Mouse (Mus musculus) embryonic stem cell, embryonic (primary cell): Measurements from ENCODE around the gene Pdlim7.

Experiments used
- CTCF ChIA-PET, 4 experiments: fragments of 300-600 bp in 2 of 4; fragments of 350-600 bp in 2 of 4; sonication (Branson Sonifier 250); formaldehyde crosslinking; loops; one replicate each; lab custom pipeline; 2022; ENCODE audit warnings: inconsistent platforms in 2 of 4; lab: Charles Lee
- POLR2A ChIA-PET, 4 experiments: fragments of 300-600 bp in 2 of 4; fragments of 350-600 bp in 2 of 4; sonication (Branson Sonifier 250); formaldehyde crosslinking; loops; one replicate each; lab custom pipeline; 2022; ENCODE audit warnings: antibody characterized with exemption in 4 of 4, inconsistent platforms in 1 of 4; lab: Charles Lee

Pdlim7 gene

DNA sequence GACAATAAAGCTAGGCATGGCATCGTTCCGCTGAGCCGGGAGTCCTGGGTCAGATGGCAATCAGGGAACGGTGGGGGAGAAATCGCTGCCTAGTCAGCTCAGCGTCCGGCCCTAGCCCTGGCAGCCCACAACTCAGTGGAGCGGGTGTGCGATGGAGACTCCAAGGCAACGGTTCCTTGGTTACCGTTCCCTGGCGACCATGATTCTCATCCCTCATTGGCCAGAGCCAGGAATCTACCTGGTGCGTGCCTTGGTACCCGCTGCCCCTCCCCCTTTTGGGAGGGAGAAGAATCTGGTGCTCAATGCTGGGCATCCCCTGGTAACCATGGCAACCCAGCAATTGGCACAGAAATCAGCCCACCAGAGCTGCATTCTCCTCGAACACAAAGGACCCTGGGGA, 29.9 kb downstream of the Pdlim7 start:
- POLR2A ChIA-PET, result interaction anchor here in 2 of 4 experiments (0.7 to 1.5 kb wide), 6 partner anchors 38 to 726 kb away, joined by 3 to 4 read pairs (median 4); no protein-coding TSS in a partner anchor
- CTCF ChIA-PET, result interaction anchor here (0.5 to 1.3 kb wide), 7 partner anchors 11 to 683 kb away, joined by 3 to 11 read pairs (median 4); partner anchors contain the start of gene Ddx41 (in 1 of the 4)

DNA sequence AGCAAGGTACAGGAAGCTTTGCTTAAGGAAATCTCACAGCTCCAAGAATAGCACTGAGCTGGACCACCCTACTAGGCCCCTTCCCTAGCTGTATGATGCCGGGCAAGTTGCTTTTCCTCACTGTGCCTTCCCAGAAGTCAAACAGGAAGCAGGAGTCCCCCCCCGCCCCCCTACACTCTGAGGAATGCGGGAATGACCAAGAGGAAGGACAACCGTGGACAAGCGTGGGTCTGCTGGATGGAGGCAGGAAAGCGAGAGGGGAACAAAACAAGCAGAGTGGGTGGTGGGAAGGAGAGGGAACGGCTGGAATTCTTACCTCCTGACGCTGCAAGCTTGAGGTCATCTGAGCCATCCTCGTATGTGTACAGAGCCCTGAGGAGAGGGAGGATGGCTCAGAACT, 30.4 kb downstream of the Pdlim7 start:
- CTCF ChIA-PET, result interaction anchor here in 3 of 4 experiments (0.5 to 1.6 kb wide), 7 partner anchors 10 to 684 kb away, joined by 3 to 11 read pairs (median 4); no protein-coding TSS in a partner anchor
- POLR2A ChIA-PET, result interaction anchor here in 2 of 4 experiments (0.7 to 1.5 kb wide), 6 partner anchors 38 to 727 kb away, joined by 3 to 4 read pairs (median 4); no protein-coding TSS in a partner anchor

GRCm38 (mm10) chr13:55482542-55482941, 30.9 kb downstream of the Pdlim7 start:
- CTCF ChIA-PET, result interaction anchor here in 2 of 4 experiments (0.8 to 1.6 kb wide), 4 partner anchors 10 to 62 kb away, joined by 3 to 7 read pairs (median 4); no protein-coding TSS in a partner anchor
- POLR2A ChIA-PET, result interaction anchor here in 1 of 4 experiments (1.2 to 1.5 kb wide), 4 partner anchors 39 to 75 kb away, joined by 3 to 4 read pairs (median 4); no protein-coding TSS in a partner anchor

DNA sequence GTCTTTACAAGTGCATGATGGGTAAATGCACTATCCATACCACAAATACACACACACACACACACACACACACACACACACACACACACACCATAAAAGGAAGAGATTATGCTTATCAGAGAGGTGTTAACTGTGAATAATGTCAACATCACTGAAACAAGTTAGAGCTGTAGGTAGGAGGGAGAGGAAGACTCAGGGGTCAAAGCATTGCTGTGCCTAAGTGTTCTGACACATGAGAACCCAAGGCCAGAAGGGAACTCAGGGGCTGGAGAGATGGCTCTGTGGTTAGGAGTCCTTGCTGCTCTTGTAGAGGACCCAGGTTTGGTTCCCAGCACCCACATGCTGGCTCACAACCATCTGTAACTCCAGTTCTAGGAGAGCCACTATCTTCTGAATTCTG, 33.5 kb downstream of the Pdlim7 start:
- ChIA-PET CTCF (interaction anchor here in 2 of 4 experiments (0.6 to 0.8 kb wide), 2 partner anchors 57 to 63 kb away, joined by 3 to 11 read pairs; partner anchors contain the start of gene Ddx41 (in 1 of the 2)), POLR2A (interaction anchor here in 1 of 4 experiments (0.9 kb wide), 2 partner anchors 37 to 116 kb away, joined by 3 to 5 read pairs; no protein-coding TSS in a partner anchor)

- CTCF ChIA-PET, result interaction anchor here (0.6 to 1.7 kb wide), 8 partner anchors 10 to 1189 kb away, joined by 3 to 10 read pairs (median 3); partner anchors contain the start of gene Ddx41 (in 1 of the 4)
- POLR2A ChIA-PET, result interaction anchor here in 2 of 4 experiments (0.5 to 1.3 kb wide), 9 partner anchors 9 to 296 kb away, joined by 3 to 6 read pairs (median 3); partner anchors contain the start of gene Prr7 (in 1 of the 2)
Observed at GRCm38 (mm10) chr13:55479008-55479407, 34.5 kb downstream of the Pdlim7 start.

- ChIA-PET POLR2A (interaction anchor here in 2 of 4 experiments (0.8 to 1.3 kb wide), 2 partner anchors 13 to 14 kb away, joined by 3 read pairs; partner anchors contain the start of gene Prr7 (in 1 of the 2)), CTCF (interaction anchor here in 3 of 4 experiments (0.7 to 1.7 kb wide), 3 partner anchors 11 to 60 kb away, joined by 3 to 9 read pairs (median 4); no protein-coding TSS in a partner anchor)
Observed at GRCm38 (mm10) chr13:55478036-55478435, 35.4 kb downstream of the Pdlim7 start.

DNA sequence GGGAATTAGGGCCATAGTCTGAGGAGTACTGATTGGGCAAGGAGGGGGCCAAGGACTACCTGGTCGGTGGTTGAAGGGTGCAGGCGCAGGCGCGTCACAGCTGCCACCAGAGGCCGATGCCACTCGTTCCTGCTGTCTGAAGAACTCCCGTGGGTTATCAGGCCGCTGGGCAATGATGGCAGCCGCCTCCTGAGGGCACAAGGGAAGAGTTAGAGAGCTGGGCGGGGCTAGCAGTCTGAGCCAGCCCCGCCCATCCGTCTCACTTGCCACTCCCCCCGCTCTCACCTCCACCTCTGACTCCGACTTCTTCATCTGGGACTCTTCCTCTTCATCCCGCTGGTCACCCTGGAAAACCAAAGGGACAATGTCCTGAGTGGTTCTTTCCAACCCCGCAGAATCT, 36.0 kb downstream of the Pdlim7 start:
- POLR2A ChIA-PET, result interaction anchor here in 1 of 4 experiments (0.8 kb wide), 1 partner anchor 12 kb away, joined by 3 read pairs; no protein-coding TSS in a partner anchor
- CTCF ChIA-PET, result interaction anchor here in 2 of 4 experiments (1.0 to 1.7 kb wide), 3 partner anchors 12 to 60 kb away, joined by 3 to 4 read pairs (median 3); no protein-coding TSS in a partner anchor

DNA sequence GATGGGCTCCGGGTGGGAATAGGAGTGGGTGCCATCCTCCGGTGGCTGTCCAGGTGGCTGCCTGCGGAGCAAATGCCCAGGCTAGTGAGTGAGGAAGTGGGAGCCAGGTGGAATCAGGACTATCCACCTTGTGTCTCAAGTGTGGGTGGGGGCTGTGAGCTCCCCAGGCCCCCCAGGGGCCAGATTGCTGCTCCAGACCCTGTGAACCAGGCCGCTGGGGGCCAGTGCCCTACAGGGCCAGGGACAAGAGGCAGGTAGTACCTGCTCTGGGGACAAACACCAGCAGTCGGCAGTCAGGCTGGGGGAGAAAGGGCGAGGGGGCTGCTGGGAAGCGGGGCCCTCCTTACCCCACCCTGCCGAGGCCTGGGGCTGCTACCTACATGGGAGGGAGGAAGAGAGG, 37.2 kb downstream of the Pdlim7 start:
- POLR2A ChIA-PET, result no interaction called here
- CTCF ChIA-PET, result interaction anchor here in 1 of 4 experiments (0.6 kb wide), 1 partner anchor 679 kb away, joined by 3 read pairs; no protein-coding TSS in a partner anchor

DNA sequence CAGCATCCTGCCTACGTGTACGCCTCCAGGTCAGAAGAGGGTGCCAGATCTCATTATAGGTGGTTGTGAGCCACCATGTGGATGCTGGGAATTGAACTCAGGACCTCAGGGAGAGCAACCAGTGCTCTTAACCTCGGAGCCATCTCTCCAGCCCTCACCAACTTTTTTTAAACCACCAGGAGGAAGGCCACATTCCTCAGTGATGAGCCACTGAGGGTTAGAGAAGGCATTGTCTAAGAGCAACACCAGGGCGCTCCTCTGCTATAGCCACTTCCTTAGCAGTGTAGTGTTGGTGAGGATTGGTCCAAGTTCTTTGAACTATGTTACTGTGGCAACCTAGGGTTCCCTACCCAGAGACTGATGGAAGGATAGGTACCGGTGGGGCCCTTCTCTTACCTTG, 37.7 kb downstream of the Pdlim7 start:
- ChIA-PET POLR2A (interaction anchor here in 1 of 4 experiments (1.3 to 1.4 kb wide), 3 partner anchors 17 to 79 kb away, joined by 4 read pairs; partner anchors contain the start of gene Grk6), CTCF (interaction anchor here in 1 of 4 experiments (1.6 kb wide), 1 partner anchor 70 kb away, joined by 3 read pairs; no protein-coding TSS in a partner anchor)

- ChIA-PET CTCF (interaction anchor here in 3 of 4 experiments (0.6 to 1.6 kb wide), 6 partner anchors 27 to 69 kb away, joined by 3 to 4 read pairs (median 3); no protein-coding TSS in a partner anchor), POLR2A (interaction anchor here in 1 of 4 experiments (0.8 to 1.4 kb wide), 6 partner anchors 15 to 84 kb away, joined by 3 to 4 read pairs (median 4); partner anchors contain the start of gene Grk6)
Observed at GRCm38 (mm10) chr13:55474621-55475069, 38.8 kb downstream of the Pdlim7 start.

GRCm38 (mm10) chr13:55473961-55474360, 39.5 kb downstream of the Pdlim7 start:
- POLR2A ChIA-PET, result interaction anchor here in 3 of 4 experiments (0.6 to 1.1 kb wide), 7 partner anchors 28 to 428 kb away, joined by 3 read pairs; partner anchors contain the start of gene Grk6 (in 1 of the 3)
- CTCF ChIA-PET, result interaction anchor here in 3 of 4 experiments (0.6 to 1.6 kb wide), 7 partner anchors 19 to 126 kb away, joined by 3 to 4 read pairs (median 3); partner anchors contain the start of gene B4galt7 (in 1 of the 3)

GRCm38 (mm10) chr13:55473076-55473831, 40.2 kb downstream of the Pdlim7 start:
- ChIA-PET CTCF (interaction anchor here in 3 of 4 experiments (0.5 to 3.7 kb wide), 17 partner anchors 9 to 184 kb away, joined by 3 to 40 read pairs (median 5); partner anchors contain the start of genes B4galt7 (in 1 of the 3) and Ddx41 (in 1 of the 3)), POLR2A (interaction anchor here in 3 of 4 experiments (0.6 to 2.3 kb wide), 15 partner anchors 13 to 219 kb away, joined by 3 to 15 read pairs (median 3); partner anchors contain the start of genes B230219D22Rik (in 1 of the 3) and Grk6 (in 1 of the 3))

- ChIA-PET CTCF (interaction anchor here (0.6 to 3.7 kb wide), 31 partner anchors 9 to 1176 kb away, joined by 3 to 40 read pairs (median 4); partner anchors contain the start of genes Grk6 (in 2 of the 4), B4galt7 (in 1 of the 4), Ddx41 (in 1 of the 4) and Mxd3 (in 1 of the 4)), POLR2A (interaction anchor here (0.6 to 2.3 kb wide), 25 partner anchors 11 to 390 kb away, joined by 3 to 15 read pairs (median 3); partner anchors contain the start of genes B230219D22Rik (in 1 of the 4), Ddx41 (in 1 of the 4) and Grk6 (in 1 of the 4))
Observed at GRCm38 (mm10) chr13:55472132-55473022, 41.1 kb downstream of the Pdlim7 start.

DNA sequence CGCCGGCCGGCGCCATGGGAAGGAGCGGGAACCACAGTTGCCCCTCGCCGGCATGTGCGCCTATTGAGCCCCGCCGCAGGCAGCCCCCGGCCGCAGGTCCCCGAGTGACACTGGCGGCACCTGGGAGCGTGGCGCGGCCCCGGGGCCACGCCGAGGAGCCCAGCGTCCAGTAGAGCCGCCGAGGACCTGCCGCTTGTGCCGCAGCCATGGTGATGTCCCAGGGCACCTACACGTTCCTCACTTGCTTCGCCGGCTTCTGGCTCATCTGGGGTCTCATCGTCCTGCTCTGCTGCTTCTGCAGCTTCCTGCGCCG, 41.7 kb downstream of the Pdlim7 start:
- POLR2A ChIA-PET, result interaction anchor here (0.7 to 2.3 kb wide), 20 partner anchors 10 to 391 kb away, joined by 3 to 15 read pairs (median 3); partner anchors contain the start of genes Ddx41 (in 1 of the 4) and Grk6 (in 1 of the 4)
- CTCF ChIA-PET, result interaction anchor here (0.6 to 3.7 kb wide), 32 partner anchors 8 to 1176 kb away, joined by 3 to 40 read pairs (median 5); partner anchors contain the start of genes Grk6 (in 2 of the 4) and Mxd3 (in 1 of the 4)

- CTCF ChIA-PET, result interaction anchor here (0.6 to 3.7 kb wide), 42 partner anchors 8 to 388 kb away, joined by 3 to 40 read pairs (median 5); partner anchors contain the start of genes Grk6 (in 1 of the 4) and Mxd3 (in 1 of the 4)
- POLR2A ChIA-PET, result interaction anchor here (0.6 to 2.3 kb wide), 20 partner anchors 10 to 172 kb away, joined by 3 to 15 read pairs (median 3); partner anchors contain the start of genes Ddx41 (in 1 of the 4) and Grk6 (in 1 of the 4)
Observed at GRCm38 (mm10) chr13:55471156-55471818, 42.2 kb downstream of the Pdlim7 start.
